Mouse (Mus musculus) MEL (cell line): ENCODE measurements around the gene Pcsk2.

ENCODE experiments used
- BHLHE40 ChIP-seq: IDR thresholded peaks from 2 replicates; pipeline ENCODE4 v1.6.1; 2012; ENCODE audit warnings: low read depth, mild to moderate bottlenecking, inconsistent platforms, low read length, improper control_type of control experiment, borderline replicate concordance
- CTCF ChIP-seq, 3 experiments: IDR thresholded peaks in 2 of 3; conservative IDR thresholded peaks in 1 of 3; 2 replicates each; pipeline ENCODE4 v1.5.1; 2011 to 2012; ENCODE audit warnings: low read length in 3 of 3, low read depth in 2 of 3, mild to moderate bottlenecking in 2 of 3, improper control_type of control experiment in 1 of 3, inconsistent platforms in 1 of 3, mixed read lengths in 1 of 3, moderate library complexity in 1 of 3; ENCODE audit not compliant: control insufficient read depth in 1 of 3, insufficient read depth in 1 of 3, poor library complexity in 1 of 3, severe bottlenecking in 1 of 3
- E2F4 ChIP-seq: IDR thresholded peaks from 2 replicates; pipeline ENCODE4 v1.6.1; 2011; ENCODE audit warnings: low read depth, low read length, improper control_type of control experiment, borderline replicate concordance
- EP300 ChIP-seq, 2 experiments: IDR thresholded peaks; 2 replicates each; pipeline ENCODE4 v1.6.1; 2011; ENCODE audit warnings: improper control_type of control experiment in 2 of 2, low read length in 2 of 2, low read depth in 1 of 2, mild to moderate bottlenecking in 1 of 2
- GATA1 ChIP-seq: IDR thresholded peaks from 2 replicates; pipeline ENCODE4 v1.6.1; 2011; ENCODE audit warnings: low read depth, low read length, improper control_type of control experiment
- HCFC1 ChIP-seq: IDR thresholded peaks from 2 replicates; pipeline ENCODE4 v1.6.1; 2012; ENCODE audit warnings: low read depth, mild to moderate bottlenecking, inconsistent platforms, low read length, improper control_type of control experiment, moderate library complexity
- MAX ChIP-seq: IDR thresholded peaks from 2 replicates; pipeline ENCODE4 v1.6.1; 2011; ENCODE audit warnings: low read length, improper control_type of control experiment
- MEF2A ChIP-seq: IDR thresholded peaks from 2 replicates; pipeline ENCODE4 v1.6.1; 2014; ENCODE audit warnings: low read depth, mild to moderate bottlenecking, inconsistent platforms, low read length, improper control_type of control experiment; ENCODE audit not compliant: poor library complexity, insufficient replicate concordance, severe bottlenecking; ENCODE audit errors: extremely low read depth
- POLR2A ChIP-seq, 2 experiments: IDR thresholded peaks; 2 replicates each; pipeline ENCODE4 v1.6.1; 2011 to 2012; ENCODE audit warnings: low read length in 2 of 2, mild to moderate bottlenecking in 2 of 2, control low read depth in 1 of 2, improper control_type of control experiment in 1 of 2, low read depth in 1 of 2, moderate library complexity in 1 of 2; ENCODE audit not compliant: control insufficient read depth in 1 of 2, insufficient read depth in 1 of 2, poor library complexity in 1 of 2
- RAD21 ChIP-seq: IDR thresholded peaks from 2 replicates; pipeline ENCODE4 v1.6.1; 2011; ENCODE audit warnings: mild to moderate bottlenecking, low read depth, low read length, improper control_type of control experiment
- RCOR1 ChIP-seq: IDR thresholded peaks from 2 replicates; pipeline ENCODE4 v1.6.1; 2012; ENCODE audit warnings: low read depth, mild to moderate bottlenecking, inconsistent platforms, low read length, improper control_type of control experiment
- TCF12 ChIP-seq: IDR thresholded peaks from 2 replicates; pipeline ENCODE4 v1.6.1; 2014; ENCODE audit warnings: low read depth, mild to moderate bottlenecking, inconsistent platforms, low read length, improper control_type of control experiment, moderate library complexity

DNA sequence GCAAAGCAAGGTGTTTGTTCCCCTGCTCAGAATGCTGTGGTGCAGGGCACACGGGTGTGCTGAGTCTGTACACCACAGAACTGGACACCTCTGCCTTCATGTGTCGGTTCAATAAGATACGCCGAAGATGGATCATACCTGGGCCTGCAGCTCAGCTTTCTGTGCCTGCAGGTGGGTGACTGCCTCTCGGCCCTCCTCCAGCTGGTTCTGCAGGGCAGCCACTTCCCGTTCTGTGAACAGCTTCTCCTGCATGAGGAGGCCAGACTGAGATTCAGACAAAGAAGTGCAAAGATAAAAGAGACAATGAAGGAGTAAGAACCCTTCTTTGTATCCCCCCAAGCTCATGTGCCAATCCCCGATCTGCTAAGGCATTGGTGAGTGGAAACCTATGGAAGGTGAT is 295.6 kb downstream of the Pcsk2 start:
- TF ChIP-seq MEF2A (no peak), GATA1 (no peak), TCF12 (no peak), E2F4 (no peak), HCFC1 (no peak), BHLHE40 (no peak), CTCF (IDR thresholded peaks at IDR 0.05 in 2 of 3, conservative IDR thresholded peaks at IDR 0.05 in 1 of 3; ENCODE audit: control insufficient read depth in 1 of 3, insufficient read depth in 1 of 3, low read depth in 2 of 3, low read length in 3 of 3, poor library complexity in 1 of 3, severe bottlenecking in 1 of 3) (no peak), POLR2A (IDR thresholded peaks at IDR 0.05; ENCODE audit: control insufficient read depth in 1 of 2, insufficient read depth in 1 of 2, low read depth in 1 of 2, low read length in 2 of 2, poor library complexity in 1 of 2) (no peak), EP300 (IDR thresholded peaks at IDR 0.05; ENCODE audit: low read depth in 1 of 2, low read length in 2 of 2) (no peak), RAD21 (no peak), RCOR1 (no peak), MAX (no peak)
